Comparison of ENCODE assay signal across 11 mouse cellular contexts in genomic region chr10:112882789-112883687, GRCm38 (mm10). TPM values are rescaled to one million over a fixed set of nuclear protein-coding genes. Genes with fewer than 3 reads are reported as not detected.
DNase-seq lines count a peak whose midpoint lies in the region; ATAC-seq lines count a peak whose summit lies in the region.
"Had no signal": no experiment of that assay in that cellular context is flagged by ENCODE, and none has a peak within 500 bp of the region (broad histone marks: within the 10 kb centered on the region; RNA-seq: fewer than 3 reads in every experiment).

No protein-coding gene starts in this region.

- no peak overlapping the region for H3K9ac ChIP-seq in neural tube, embryonic 12.5 days
- no peak overlapping the region for H3K9ac ChIP-seq in stomach, embryonic 16.5 days (ENCODE audit: low read length)
- no peak overlapping the region for H3K9ac ChIP-seq in heart, embryonic 11.5 days (ENCODE audit: low read depth, low read length)
- H3K9ac ChIP-seq: embryonic facial prominence, embryonic 12.5 days; liver, embryonic 14.5 days had no signal

- no peak overlapping the region for H3K27ac ChIP-seq in neural tube, embryonic 12.5 days
- peak overlapping the region; percentile 42; the same call in 1 of the 2 replicates for H3K27ac ChIP-seq in stomach, embryonic 16.5 days (ENCODE audit: low read length)
- H3K27ac ChIP-seq in heart, embryonic 11.5 days (ENCODE audit: low read depth, low read length) = no peak overlapping the region
- H3K27ac ChIP-seq: embryonic facial prominence, embryonic 12.5 days; gastrocnemius, adult 2 months; liver, embryonic 14.5 days had no signal

- H3K4me2 ChIP-seq in neural tube, embryonic 12.5 days (replicated peaks) = no peak overlapping the region
- no peak overlapping the region for H3K4me2 ChIP-seq in stomach, embryonic 16.5 days (ENCODE audit: low read depth, low read length)
- no peak overlapping the region for H3K4me2 ChIP-seq in heart, embryonic 11.5 days
- H3K4me2 ChIP-seq: embryonic facial prominence, embryonic 12.5 days had no signal

- H3K4me3 ChIP-seq in neural tube, embryonic 12.5 days = no peak overlapping the region
- no peak overlapping the region for H3K4me3 ChIP-seq in stomach, embryonic 16.5 days (replicated peaks; ENCODE audit: low read length)
- H3K4me3 ChIP-seq in heart, embryonic 11.5 days (ENCODE audit: low read depth, low read length) = no peak overlapping the region
- H3K4me3 ChIP-seq: embryonic facial prominence, embryonic 12.5 days; gastrocnemius, adult 2 months had no signal

- no peaks in the 10 kb centered on the region for H3K9me3 ChIP-seq in neural tube, embryonic 12.5 days
- H3K9me3 ChIP-seq in stomach, embryonic 16.5 days (replicated peaks; ENCODE audit: control insufficient read depth, low read length) = no peaks in the 10 kb centered on the region
- no peaks in the 10 kb centered on the region for H3K9me3 ChIP-seq in heart, embryonic 11.5 days (replicated peaks; ENCODE audit: control insufficient read depth, low read length)
- H3K9me3 ChIP-seq: embryonic facial prominence, embryonic 12.5 days had no signal

- no peaks in the 10 kb centered on the region for H3K27me3 ChIP-seq in neural tube, embryonic 12.5 days (replicated peaks)
- no peaks in the 10 kb centered on the region for H3K27me3 ChIP-seq in stomach, embryonic 16.5 days (ENCODE audit: control insufficient read depth, insufficient read depth, low read length)
- no peaks in the 10 kb centered on the region for H3K27me3 ChIP-seq in heart, embryonic 11.5 days (ENCODE audit: control insufficient read depth, insufficient read depth, low read length)
- H3K27me3 ChIP-seq: embryonic facial prominence, embryonic 12.5 days had no signal

- no peaks in the 10 kb centered on the region for H3K36me3 ChIP-seq in neural tube, embryonic 12.5 days
- no peaks in the 10 kb centered on the region for H3K36me3 ChIP-seq in stomach, embryonic 16.5 days (ENCODE audit: control insufficient read depth, insufficient read depth, low read length)
- H3K36me3 ChIP-seq in heart, embryonic 11.5 days (ENCODE audit: control insufficient read depth, insufficient read depth, low read length) = no peaks in the 10 kb centered on the region
- H3K36me3 ChIP-seq: embryonic facial prominence, embryonic 12.5 days had no signal

- H3K4me1 ChIP-seq in neural tube, embryonic 12.5 days = peaks cover 2% of the 10 kb centered on the region; the same call in 1 of the 2 replicates
- peaks cover 5% of the 10 kb centered on the region; the same call in 1 of the 2 replicates for H3K4me1 ChIP-seq in stomach, embryonic 16.5 days (ENCODE audit: control insufficient read depth, insufficient read depth, low read length)
- no peaks in the 10 kb centered on the region for H3K4me1 ChIP-seq in heart, embryonic 11.5 days (ENCODE audit: control insufficient read depth, insufficient read depth, low read length)
- H3K4me1 ChIP-seq: embryonic facial prominence, embryonic 12.5 days had no signal

- ATAC-seq in neural tube, embryonic 12.5 days (ENCODE audit: low FRiP score, low read depth) = peak; percentile 26; the same call in 1 of the 2 replicates
- ATAC-seq in stomach, embryonic 16.5 days (ENCODE audit: insufficient read depth, low FRiP score) = peak; percentile 37; the same call in 1 of the 2 replicates
- ATAC-seq in megakaryocyte, adult 5-6 weeks (ENCODE audit: poor library complexity, severe bottlenecking) = no peak
- no peak for ATAC-seq in heart, embryonic 11.5 days (replicated peaks; ENCODE audit: insufficient number of reproducible peaks, low FRiP score, low TSS enrichment)

- 51% methylated on average over 6 of the region's 6 CpGs for WGBS in neural tube, embryonic 12.5 days
- 17% methylated on average over 6 of the region's 6 CpGs for WGBS in stomach, embryonic 16.5 days
- WGBS in heart, embryonic 11.5 days (ENCODE audit: insufficient replicate concordance) = 38% methylated on average over 6 of the region's 6 CpGs

- peak; percentile 46 for DNase-seq in adrenal gland, adult 2 months
- no peak for DNase-seq in adrenal gland, postnatal 25 days
- no peak for DNase-seq in neural tube, embryonic 10.5 days (ENCODE audit: extremely low spot score, low spot score)
- DNase-seq in kidney, postnatal 10 days = peak; percentile 52
- DNase-seq: gastrocnemius, adult 2 months had no signal

RNA-seq across cellular contexts. Expression of gene Atxn7l3b, which starts 45.8 kb away (rescaled TPM):
- 10 to 100 TPM; 64.0 to 66.7 TPM for total RNA-seq in adrenal gland, adult 2 months (2021)
- 35.9 and 54.3 TPM in 2 replicates for polyA plus RNA-seq in adrenal gland, adult 2 months (2012; rRNA removed)
- total RNA-seq in adrenal gland, postnatal 25 days (2021) = 96.7 and 112 TPM in 2 replicates
- polyA plus RNA-seq in neural tube, embryonic 12.5 days (2016; fragmentation: Nextera tagmentation; extraction: Ambion mirVana) = 383 and 408 TPM in 2 replicates
- polyA plus RNA-seq in stomach, embryonic 16.5 days (2015; fragmentation: Nextera tagmentation; extraction: Ambion mirVana) = 159 and 168 TPM in 2 replicates
- 39.8 and 43.9 TPM in 2 replicates for total RNA-seq in megakaryocyte, adult 5-6 weeks (2015)
- total RNA-seq in megakaryocyte, adult 5-6 weeks (2017) = 47.5 and 48.4 TPM in 2 replicates
- polyA plus RNA-seq in heart, embryonic 11.5 days (2014; fragmentation: Nextera tagmentation; extraction: Ambion mirVana) = 102 and 122 TPM in 2 replicates

Comparison
In these comparisons a context has a peak if more than half of its experiments do, and no peak if none do; other contexts are left out.
1. DNase-seq: peak in adrenal gland, adult 2 months (single experiment) and kidney, postnatal 10 days (single experiment); none in adrenal gland, postnatal 25 days (single experiment) and neural tube, embryonic 10.5 days (single experiment).
2. ATAC-seq: peak in neural tube, embryonic 12.5 days (single experiment) and stomach, embryonic 16.5 days (single experiment); none in megakaryocyte, adult 5-6 weeks (single experiment) and heart, embryonic 11.5 days (single experiment).